Mouse (Mus musculus) MEL (cell line): ENCODE results near the gene Olfr17. TPM values are rescaled to one million over a fixed set of nuclear protein-coding genes. Genes with fewer than 3 reads are reported as not detected.

Experiments
- DNase-seq: peaks from one replicate; pipeline ENCODE4 v3.0.0; 2011; ENCODE audit warnings: low read depth, low spot score
- H3K27ac ChIP-seq: 2 replicates; pipeline ENCODE4 v1.5.1; 2012; ENCODE audit warnings: low read depth, mild to moderate bottlenecking, control low read depth, low read length, moderate library complexity; ENCODE audit not compliant: control insufficient read depth
- H3K27me3 ChIP-seq, 2 experiments: fragments of 150-350 bp in 1 of 2; sonication (generic) in 1 of 2; 2 replicates each; pipeline ENCODE4 v1.6.1; 2012; ENCODE audit warnings: low read length in 2 of 2, mild to moderate bottlenecking in 2 of 2, improper control_type of control experiment in 1 of 2, moderate library complexity in 1 of 2; ENCODE audit not compliant: insufficient read depth in 2 of 2, control insufficient read depth in 1 of 2
- H3K36me3 ChIP-seq, 2 experiments: 2 replicates each; pipeline ENCODE4 v1.6.1; 2012 to 2014; ENCODE audit warnings: low read length in 2 of 2, improper control_type of control experiment in 1 of 2, inconsistent platforms in 1 of 2, mild to moderate bottlenecking in 1 of 2; ENCODE audit not compliant: insufficient read depth in 2 of 2, control insufficient read depth in 1 of 2
- H3K4me1 ChIP-seq, 2 experiments: fragments of 150-350 bp in 1 of 2; sonication (generic) in 1 of 2; 2 replicates each; pipeline ENCODE4 v1.6.1; 2012; ENCODE audit warnings: low read length in 2 of 2, improper control_type of control experiment in 1 of 2, mild to moderate bottlenecking in 1 of 2; ENCODE audit not compliant: insufficient read depth in 2 of 2, control insufficient read depth in 1 of 2
- H3K4me3 ChIP-seq, 2 experiments: fragments of 150-350 bp in 1 of 2; sonication (generic) in 1 of 2; 2 replicates each; pipeline ENCODE4 v1.5.1; 2012; ENCODE audit warnings: low read depth in 2 of 2, low read length in 2 of 2, mild to moderate bottlenecking in 2 of 2, moderate library complexity in 2 of 2, control low read depth in 1 of 2, improper control_type of control experiment in 1 of 2; ENCODE audit not compliant: control insufficient read depth in 1 of 2, insufficient read depth in 1 of 2
- H3K79me2 ChIP-seq: 2 replicates; pipeline ENCODE4 v1.6.1; 2012; ENCODE audit warnings: mild to moderate bottlenecking, low read length, moderate library complexity; ENCODE audit not compliant: control insufficient read depth, poor library complexity, insufficient read depth
- H3K9ac ChIP-seq: 2 replicates; pipeline ENCODE4 v1.6.1; 2012; ENCODE audit warnings: low read depth, mild to moderate bottlenecking, control low read depth, low read length, moderate library complexity; ENCODE audit not compliant: control insufficient read depth, poor library complexity, severe bottlenecking
- H3K9me3 ChIP-seq: fragments of 150-350 bp; sonication (generic); replicated peaks from 2 replicates; pipeline ENCODE4 v1.6.1; 2012; ENCODE audit warnings: mild to moderate bottlenecking, low read length, improper control_type of control experiment, moderate library complexity; ENCODE audit not compliant: insufficient read depth
- BHLHE40 ChIP-seq: IDR thresholded peaks from 2 replicates; pipeline ENCODE4 v1.6.1; 2012; ENCODE audit warnings: low read depth, mild to moderate bottlenecking, inconsistent platforms, low read length, improper control_type of control experiment, borderline replicate concordance
- CHD2 ChIP-seq: IDR thresholded peaks from 2 replicates; pipeline ENCODE4 v1.6.1; 2011; ENCODE audit warnings: low read length, improper control_type of control experiment
- CTCF ChIP-seq, 3 experiments: IDR thresholded peaks in 2 of 3; conservative IDR thresholded peaks in 1 of 3; 2 replicates each; pipeline ENCODE4 v1.5.1; 2011 to 2012; ENCODE audit warnings: low read length in 3 of 3, low read depth in 2 of 3, mild to moderate bottlenecking in 2 of 3, improper control_type of control experiment in 1 of 3, inconsistent platforms in 1 of 3, mixed read lengths in 1 of 3, moderate library complexity in 1 of 3; ENCODE audit not compliant: control insufficient read depth in 1 of 3, insufficient read depth in 1 of 3, poor library complexity in 1 of 3, severe bottlenecking in 1 of 3
- ELF1 ChIP-seq: IDR thresholded peaks from 2 replicates; pipeline ENCODE4 v1.6.1; 2014; ENCODE audit warnings: low read depth, mild to moderate bottlenecking, inconsistent platforms, low read length, improper control_type of control experiment, moderate library complexity
- EP300 ChIP-seq, 2 experiments: IDR thresholded peaks; 2 replicates each; pipeline ENCODE4 v1.6.1; 2011; ENCODE audit warnings: improper control_type of control experiment in 2 of 2, low read length in 2 of 2, low read depth in 1 of 2, mild to moderate bottlenecking in 1 of 2
- GABPA ChIP-seq: IDR thresholded peaks from 2 replicates; pipeline ENCODE4 v1.6.1; 2012; ENCODE audit warnings: low read depth, mild to moderate bottlenecking, inconsistent platforms, low read length, improper control_type of control experiment, moderate library complexity
- GATA1 ChIP-seq: IDR thresholded peaks from 2 replicates; pipeline ENCODE4 v1.6.1; 2011; ENCODE audit warnings: low read depth, low read length, improper control_type of control experiment
- MAFK ChIP-seq: IDR thresholded peaks from 2 replicates; pipeline ENCODE4 v1.6.1; 2011; ENCODE audit warnings: low read depth, mild to moderate bottlenecking, low read length, improper control_type of control experiment, borderline replicate concordance
- MAZ ChIP-seq: IDR thresholded peaks from 2 replicates; pipeline ENCODE4 v1.6.1; 2012; ENCODE audit warnings: low read depth, mild to moderate bottlenecking, inconsistent platforms, low read length, improper control_type of control experiment
- MEF2A ChIP-seq: IDR thresholded peaks from 2 replicates; pipeline ENCODE4 v1.6.1; 2014; ENCODE audit warnings: low read depth, mild to moderate bottlenecking, inconsistent platforms, low read length, improper control_type of control experiment; ENCODE audit not compliant: poor library complexity, insufficient replicate concordance, severe bottlenecking; ENCODE audit errors: extremely low read depth
- NELFE ChIP-seq: IDR thresholded peaks from 2 replicates; pipeline ENCODE4 v1.6.1; 2011; ENCODE audit warnings: low read depth, low read length, improper control_type of control experiment
- POLR2A ChIP-seq, 2 experiments: IDR thresholded peaks; 2 replicates each; pipeline ENCODE4 v1.6.1; 2011 to 2012; ENCODE audit warnings: low read length in 2 of 2, mild to moderate bottlenecking in 2 of 2, control low read depth in 1 of 2, improper control_type of control experiment in 1 of 2, low read depth in 1 of 2, moderate library complexity in 1 of 2; ENCODE audit not compliant: control insufficient read depth in 1 of 2, insufficient read depth in 1 of 2, poor library complexity in 1 of 2
- POLR2AphosphoS2 ChIP-seq: IDR thresholded peaks from 2 replicates; pipeline ENCODE4 v1.6.1; 2011; ENCODE audit warnings: low read length, improper control_type of control experiment
- RAD21 ChIP-seq: IDR thresholded peaks from 2 replicates; pipeline ENCODE4 v1.6.1; 2011; ENCODE audit warnings: mild to moderate bottlenecking, low read depth, low read length, improper control_type of control experiment
- SIN3A ChIP-seq: IDR thresholded peaks from 2 replicates; pipeline ENCODE4 v1.6.1; 2012; ENCODE audit warnings: low read length, improper control_type of control experiment, inconsistent platforms
- SMC3 ChIP-seq: IDR thresholded peaks from 2 replicates; pipeline ENCODE4 v1.6.1; 2011; ENCODE audit warnings: low read depth, low read length, improper control_type of control experiment
- TAL1 ChIP-seq: IDR thresholded peaks from 2 replicates; pipeline ENCODE4 v1.6.1; 2012; ENCODE audit warnings: mild to moderate bottlenecking, inconsistent platforms, low read length, moderate library complexity, mixed read lengths
- UBTF ChIP-seq: IDR thresholded peaks from 2 replicates; pipeline ENCODE4 v1.6.1; 2012; ENCODE audit warnings: low read depth, mild to moderate bottlenecking, inconsistent platforms, low read length, improper control_type of control experiment, moderate library complexity, borderline replicate concordance; ENCODE audit not compliant: insufficient read depth
- ZC3H11A ChIP-seq: IDR thresholded peaks from 2 replicates; pipeline ENCODE4 v1.6.1; 2012; ENCODE audit warnings: low read depth, mild to moderate bottlenecking, inconsistent platforms, low read length, improper control_type of control experiment
- ZKSCAN1 ChIP-seq: IDR thresholded peaks from 2 replicates; pipeline ENCODE4 v1.6.1; 2012; ENCODE audit warnings: low read depth, mild to moderate bottlenecking, inconsistent platforms, low read length, improper control_type of control experiment, moderate library complexity
- ZMIZ1 ChIP-seq: IDR thresholded peaks from 2 replicates; pipeline ENCODE4 v1.6.1; 2012; ENCODE audit warnings: low read depth, mild to moderate bottlenecking, inconsistent platforms, low read length, improper control_type of control experiment, moderate library complexity
- ZNF384 ChIP-seq: IDR thresholded peaks from 2 replicates; pipeline ENCODE4 v1.6.1; 2012; ENCODE audit warnings: low read depth, mild to moderate bottlenecking, inconsistent platforms, low read length, improper control_type of control experiment
- polyA plus RNA-seq, 2 experiments: library from polyadenylated mRNA; stranded (reverse) in 1 of 2; unstranded in 1 of 2; fragments of >175 nt in 1 of 2; fragments of >200 nt in 1 of 2; gene quantifications; 2 replicates each; pipeline versions ENCODE4 v1.2.1 to v1.2.4; 2012; ENCODE audit warnings: low replicate concordance in 2 of 2, low read depth in 1 of 2; ENCODE audit not compliant: insufficient read length in 2 of 2, insufficient read depth in 1 of 2, missing spikeins in 1 of 2
- total RNA-seq: library from RNA; depleted of rRNA; stranded (reverse); fragments of 300-350 nt; gene quantifications from 2 replicates; pipeline ENCODE4 v1.2.3, GENCODE M21; 2012; rRNA removed

Olfr17 gene
- not detected in 2 replicates for total RNA-seq
- not detected for polyA plus RNA-seq

DNA sequence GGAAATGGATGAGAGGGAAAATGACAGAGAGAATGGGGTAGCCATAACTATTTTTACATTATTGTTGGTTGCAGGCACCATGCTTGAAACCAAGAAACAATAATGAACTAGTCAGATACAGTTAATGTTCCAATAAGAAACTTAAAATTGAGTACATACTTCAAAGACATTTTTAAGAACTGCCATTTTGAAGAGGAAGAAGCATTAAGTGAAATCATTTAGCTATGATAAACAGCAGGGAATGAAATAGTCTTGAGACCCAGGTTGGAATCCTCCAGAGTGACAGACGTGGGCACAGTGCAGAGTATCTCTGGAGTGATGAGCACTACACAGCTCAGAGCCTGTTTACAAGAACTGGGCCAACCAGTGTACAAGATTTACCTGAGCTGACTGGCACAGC lies at the start of gene Olfr17:
Gene Olfr17 (plus strand): TSS at position 301 of the 400 bp plus-strand sequence.
- Histone ChIP-seq H3K79me2 (no peaks in the 10 kb centered on the region), H3K4me3 (no peak within 1 kb of the TSS), H3K9ac (no peak within 1 kb of the TSS), H3K4me1 (no peaks in the 10 kb centered on the region), H3K27ac (no peak within 1 kb of the TSS), H3K27me3 (no peaks in the 10 kb centered on the region), H3K36me3 (no peaks in the 10 kb centered on the region), H3K9me3 (no peaks in the 10 kb centered on the region)
- no peak for DNase-seq
- TF ChIP-seq POLR2AphosphoS2 (no peak), GATA1 (no peak), ZC3H11A (no peak), ZNF384 (no peak), UBTF (no peak), MEF2A (no peak), BHLHE40 (no peak), MAZ (no peak)

DNA sequence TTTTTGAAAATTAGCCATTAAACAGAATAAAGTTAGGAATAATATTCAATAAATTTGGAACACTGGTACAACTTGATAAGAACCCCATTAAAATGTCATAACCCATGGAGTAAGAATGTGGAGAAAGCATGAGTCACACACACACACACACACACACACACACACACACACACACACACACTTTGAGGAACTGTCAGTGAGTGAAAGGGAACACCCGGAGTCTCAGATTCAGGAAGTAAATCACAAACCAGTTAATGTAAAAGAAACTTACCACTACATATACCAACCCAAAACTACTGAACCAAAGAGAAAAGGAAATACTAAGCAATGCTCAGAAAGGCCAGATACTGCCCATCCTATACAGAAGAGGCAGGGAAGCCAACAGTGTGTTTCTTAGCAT lies 48.6 kb upstream of the Olfr17 start:
- H3K79me2 ChIP-seq: no peaks in the 10 kb centered on the region
- no peaks in the 10 kb centered on the region for H3K9me3 ChIP-seq
- H3K4me1 ChIP-seq: no peaks in the 10 kb centered on the region
- no peaks in the 10 kb centered on the region for H3K27me3 ChIP-seq
- TF ChIP-seq CHD2: no peak
- TF ChIP-seq EP300 (IDR thresholded peaks at IDR 0.05; ENCODE audit: low read depth in 1 of 2, low read length in 2 of 2): no peak
- no peak for TF ChIP-seq GABPA
- TF ChIP-seq SIN3A: no peak
- no peak for TF ChIP-seq ELF1
- TF ChIP-seq, all 39 proteins: peak for 0
- Histone ChIP-seq H3K4me3 (no peak overlapping the region), H3K36me3 (no peaks in the 10 kb centered on the region), H3K9ac (no peak overlapping the region), H3K27ac (no peak overlapping the region)
- peak; percentile 4 for DNase-seq

GRCm38 (mm10) chr7:107045833-107046232 lies 47.2 kb upstream of the Olfr17 start:
- no peaks in the 10 kb centered on the region for H3K9me3 ChIP-seq
- no peaks in the 10 kb centered on the region for H3K79me2 ChIP-seq
- TF ChIP-seq POLR2A (IDR thresholded peaks at IDR 0.05; ENCODE audit: control insufficient read depth in 1 of 2, insufficient read depth in 1 of 2, low read depth in 1 of 2, low read length in 2 of 2, poor library complexity in 1 of 2): no peak
- no peak for TF ChIP-seq ZMIZ1
- no peak for TF ChIP-seq ELF1
- TF ChIP-seq SIN3A: no peak
- no peak for TF ChIP-seq NELFE
- TF ChIP-seq CHD2: no peak
- TF ChIP-seq ZKSCAN1: no peak
- no peak for TF ChIP-seq MAFK
- peak; percentile 85 for TF ChIP-seq SMC3
- peak; percentile 85 for TF ChIP-seq RAD21
- TF ChIP-seq TAL1: no peak
- TF ChIP-seq CTCF (IDR thresholded peaks at IDR 0.05 in 2 of 3, conservative IDR thresholded peaks at IDR 0.05 in 1 of 3; ENCODE audit: control insufficient read depth in 1 of 3, insufficient read depth in 1 of 3, low read depth in 2 of 3, low read length in 3 of 3, poor library complexity in 1 of 3, severe bottlenecking in 1 of 3): peak in 2 of 3 experiments; percentile 22 to 76; a peak in 3 of 6 replicates
- no peak for TF ChIP-seq POLR2AphosphoS2
- TF ChIP-seq GABPA: no peak
- TF ChIP-seq ZC3H11A: peak; percentile 82
- no peak for TF ChIP-seq MAZ
- no peaks in the 10 kb centered on the region for H3K27me3 ChIP-seq
- H3K36me3 ChIP-seq: no peaks in the 10 kb centered on the region
- peak; percentile 65 for DNase-seq
- H3K9ac ChIP-seq: no peak overlapping the region
- no peak overlapping the region for H3K4me3 ChIP-seq
- H3K27ac ChIP-seq: no peak overlapping the region
- no peaks in the 10 kb centered on the region for H3K4me1 ChIP-seq
